Mouse (Mus musculus) forebrain, embryonic 16.5 days (tissue): ENCODE measurements around the gene Hoxa7. TPM values are rescaled to one million over a fixed set of nuclear protein-coding genes. Genes with fewer than 3 reads are reported as not detected.
A peak's percentile ranks its signal among the peaks of the same experiment; 100 is the strongest.

ENCODE experiments used
- ATAC-seq: fragments of 200-750 bp; cut with Nextera tagmentation; 2 replicates; pipeline ENCODE4 v1.8.0; 2017; ENCODE audit warnings: mild to moderate bottlenecking, moderate library complexity
- H3K27ac ChIP-seq: fragments of 300-500 bp; sonication (generic); 2 replicates; pipeline ENCODE4 v1.5.1; 2014; ENCODE audit warnings: low read length, control low read depth
- H3K27me3 ChIP-seq: fragments of 300-500 bp; sonication (generic); replicated peaks from 2 replicates; pipeline ENCODE4 v1.6.1; 2014; ENCODE audit warnings: low read length; ENCODE audit not compliant: control insufficient read depth, insufficient read depth
- H3K36me3 ChIP-seq: fragments of 300-500 bp; sonication (generic); 2 replicates; pipeline ENCODE4 v1.6.1; 2014; ENCODE audit not compliant: control insufficient read depth, insufficient read depth
- H3K4me1 ChIP-seq: fragments of 300-500 bp; sonication (generic); replicated peaks from 2 replicates; pipeline ENCODE4 v1.6.1; 2014; ENCODE audit warnings: low read length; ENCODE audit not compliant: control insufficient read depth, insufficient read depth
- H3K4me2 ChIP-seq: fragments of 300-500 bp; sonication (generic); 2 replicates; pipeline ENCODE4 v1.6.1; 2014; ENCODE audit warnings: mild to moderate bottlenecking, low read length, control low read depth
- H3K4me3 ChIP-seq: fragments of 300-500 bp; sonication (generic); replicated peaks from 2 replicates; pipeline ENCODE4 v1.5.1; 2014; ENCODE audit warnings: mild to moderate bottlenecking, low read length, control low read depth
- H3K9ac ChIP-seq: fragments of 300-500 bp; sonication (generic); replicated peaks from 2 replicates; pipeline ENCODE4 v1.6.1; 2014; ENCODE audit warnings: low read depth, low read length, control low read depth
- H3K9me3 ChIP-seq: fragments of 300-500 bp; sonication (generic); 2 replicates; pipeline ENCODE4 v1.6.1; 2016; ENCODE audit warnings: low read length; ENCODE audit not compliant: control insufficient read depth
- WGBS: fragments of 180-500 bp; shearing (Covaris S2); extraction: QIAGEN DNeasy Blood & Tissue Kit; methylation state at CpG from one replicate; pipeline ENCODE4 v1.1.7; 2014; 5-methylcytosine and 5-hydroxymethylcytosine counted together
- polyA plus RNA-seq: library from polyadenylated mRNA; unstranded; fragments of >200 nt; fragmentation: Nextera tagmentation; extraction: Ambion mirVana; gene quantifications from 2 replicates; pipeline ENCODE4 v1.2.1, GENCODE M21; 2015

Gene Hoxa7
- polyA plus RNA-seq, 1 experiment from 2014 or later: not detected

GRCm38 (mm10) chr6:52264106-52264790 lies 42.6 kb upstream of the Hoxa7 start:
- H3K36me3 ChIP-seq: no peaks in the 10 kb centered on the region
- H3K4me3 ChIP-seq: no peak overlapping the region
- ATAC-seq: no peak
- H3K4me2 ChIP-seq: no peak overlapping the region
- peaks cover 86% of the 10 kb centered on the region for H3K27me3 ChIP-seq
- H3K9ac ChIP-seq: no peak overlapping the region
- no peak overlapping the region for H3K27ac ChIP-seq
- peaks cover 12% of the 10 kb centered on the region for H3K4me1 ChIP-seq
- WGBS: under 1% methylated on average over 5 of the region's 5 CpGs
- no peaks in the 10 kb centered on the region for H3K9me3 ChIP-seq

GRCm38 (mm10) chr6:52263321-52263585 lies 41.6 kb upstream of the Hoxa7 start:
- Histone ChIP-seq H3K27me3 (peaks cover 86% of the 10 kb centered on the region), H3K4me1 (peaks cover 12% of the 10 kb centered on the region), H3K9ac (no peak overlapping the region), H3K36me3 (no peaks in the 10 kb centered on the region), H3K9me3 (no peaks in the 10 kb centered on the region), H3K4me2 (no peak overlapping the region), H3K27ac (no peak overlapping the region), H3K4me3 (no peak overlapping the region)
- WGBS: 2% methylated on average over 6 of the region's 6 CpGs
- no peak for ATAC-seq

- H3K4me1 ChIP-seq: peaks cover 12% of the 10 kb centered on the region
- peaks cover 83% of the 10 kb centered on the region for H3K27me3 ChIP-seq
- 2% methylated on average over 24 of the region's 24 CpGs for WGBS
- no peak for ATAC-seq
- H3K36me3 ChIP-seq: no peaks in the 10 kb centered on the region
- H3K9ac ChIP-seq: no peak overlapping the region
- H3K27ac ChIP-seq: no peak overlapping the region
- no peaks in the 10 kb centered on the region for H3K9me3 ChIP-seq
- H3K4me2 ChIP-seq: no peak overlapping the region
- H3K4me3 ChIP-seq: no peak overlapping the region
Measured at GRCm38 (mm10) chr6:52262463-52263320, 41.0 kb upstream of the Hoxa7 start.

GRCm38 (mm10) chr6:52261751-52262462 lies 40.3 kb upstream of the Hoxa7 start:
- H3K4me3 ChIP-seq: no peak overlapping the region
- 4% methylated on average over 9 of the region's 9 CpGs for WGBS
- no peaks in the 10 kb centered on the region for H3K36me3 ChIP-seq
- H3K27me3 ChIP-seq: peaks cover 85% of the 10 kb centered on the region
- ATAC-seq: no peak
- H3K4me2 ChIP-seq: no peak overlapping the region
- peaks cover 12% of the 10 kb centered on the region for H3K4me1 ChIP-seq
- H3K27ac ChIP-seq: no peak overlapping the region
- no peaks in the 10 kb centered on the region for H3K9me3 ChIP-seq
- no peak overlapping the region for H3K9ac ChIP-seq

GRCm38 (mm10) chr6:52260654-52261575 lies 39.3 kb upstream of the Hoxa7 start, which contains the start of gene Hoxa13:
Gene Hoxa13, minus strand, starts transcription at chr6:52260880.
- ATAC-seq: no peak
- peaks cover 80% of the 10 kb centered on the region for H3K27me3 ChIP-seq
- no peaks in the 10 kb centered on the region for H3K36me3 ChIP-seq
- H3K9ac ChIP-seq: no peak within 1 kb of the TSS
- H3K4me2 ChIP-seq: peak within 1 kb of the TSS; percentile 41
- H3K4me1 ChIP-seq: peaks cover 12% of the 10 kb centered on the region
- H3K4me3 ChIP-seq: peak within 1 kb of the TSS; percentile 28
- H3K9me3 ChIP-seq: no peaks in the 10 kb centered on the region
- H3K27ac ChIP-seq: no peak within 1 kb of the TSS
- WGBS: 0% methylated on average over 24 of the region's 72 CpGs

- Histone ChIP-seq H3K27ac (no peak overlapping the region), H3K27me3 (peaks cover 77% of the 10 kb centered on the region), H3K4me2 (no peak overlapping the region), H3K36me3 (no peaks in the 10 kb centered on the region), H3K9me3 (no peaks in the 10 kb centered on the region), H3K9ac (no peak overlapping the region), H3K4me3 (peak overlapping the region; percentile 28; the same call in 1 of the 2 replicates), H3K4me1 (peaks cover 12% of the 10 kb centered on the region)
- ATAC-seq: no peak
- whole genome bisulfite sequencing: under 1% methylated on average over 39 of the region's 39 CpGs
Measured at GRCm38 (mm10) chr6:52259811-52260261, 38.2 kb upstream of the Hoxa7 start.

GRCm38 (mm10) chr6:52259081-52259790 lies 37.6 kb upstream of the Hoxa7 start:
- Histone ChIP-seq H3K27ac (no peak overlapping the region), H3K27me3 (peaks cover 72% of the 10 kb centered on the region), H3K4me3 (no peak overlapping the region), H3K4me2 (no peak overlapping the region), H3K4me1 (peaks cover 12% of the 10 kb centered on the region), H3K9ac (no peak overlapping the region), H3K9me3 (no peaks in the 10 kb centered on the region), H3K36me3 (no peaks in the 10 kb centered on the region)
- 1% methylated on average over 24 of the region's 25 CpGs for whole genome bisulfite sequencing
- ATAC-seq: no peak

GRCm38 (mm10) chr6:52256956-52257355 lies 35.3 kb upstream of the Hoxa7 start:
- H3K9ac ChIP-seq: no peak overlapping the region
- H3K4me2 ChIP-seq: no peak overlapping the region
- ATAC-seq: no peak
- no peak overlapping the region for H3K4me3 ChIP-seq
- no peak overlapping the region for H3K27ac ChIP-seq
- under 1% methylated on average over 6 of the region's 6 CpGs for WGBS
- no peaks in the 10 kb centered on the region for H3K36me3 ChIP-seq
- H3K27me3 ChIP-seq: peaks cover 72% of the 10 kb centered on the region
- H3K4me1 ChIP-seq: peaks cover 16% of the 10 kb centered on the region
- H3K9me3 ChIP-seq: no peaks in the 10 kb centered on the region
